Mouse (Mus musculus) heart, postnatal 36 days (tissue): Measurements from ENCODE around the gene Atp8b4. TPM values are rescaled to one million over a fixed set of nuclear protein-coding genes. Genes with fewer than 3 reads are reported as not detected.
A peak's percentile ranks its signal among the peaks of the same experiment; 100 is the strongest.

Experiments
- DNase-seq, 2 experiments: peaks; one replicate each; pipeline ENCODE4 v3.0.0; 2021 to 2022
- intact Hi-C: fragments of 180-260 bp; cut with DNase I; formaldehyde crosslinking; loops from one replicate; pipeline ENCODE4 v1.15.1; 2025
- total RNA-seq, 2 experiments: library from RNA; stranded (reverse); gene quantifications; 2 replicates each; pipeline ENCODE4 v1.2.3; 2021

Atp8b4 gene
- total RNA-seq, 2 experiments from 2014 or later = 0.42 to 0.79 TPM

DNA sequence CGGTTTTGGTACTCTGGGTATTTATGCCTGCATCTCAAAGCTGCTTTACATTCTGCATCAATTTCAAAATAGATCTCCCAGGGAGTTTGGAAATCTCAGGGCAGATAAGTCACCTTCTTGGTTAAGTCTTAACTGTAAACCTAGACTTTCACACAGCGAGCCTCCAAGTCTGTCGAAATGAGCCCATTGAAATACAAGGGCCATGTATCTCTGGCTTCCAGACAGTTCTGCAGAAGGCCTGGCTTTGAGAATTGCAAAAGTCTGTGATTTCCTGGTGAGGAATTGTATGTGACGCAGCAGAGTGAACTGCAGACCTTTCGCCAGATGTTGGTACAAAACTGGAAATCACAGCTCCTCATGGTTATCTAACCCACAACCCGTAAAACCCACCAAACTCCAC, 182.4 kb downstream of the Atp8b4 start:
- peak in 1 of 2 experiments; percentile 4 for DNase-seq
- intact Hi-C loops = no loop called here

DNA sequence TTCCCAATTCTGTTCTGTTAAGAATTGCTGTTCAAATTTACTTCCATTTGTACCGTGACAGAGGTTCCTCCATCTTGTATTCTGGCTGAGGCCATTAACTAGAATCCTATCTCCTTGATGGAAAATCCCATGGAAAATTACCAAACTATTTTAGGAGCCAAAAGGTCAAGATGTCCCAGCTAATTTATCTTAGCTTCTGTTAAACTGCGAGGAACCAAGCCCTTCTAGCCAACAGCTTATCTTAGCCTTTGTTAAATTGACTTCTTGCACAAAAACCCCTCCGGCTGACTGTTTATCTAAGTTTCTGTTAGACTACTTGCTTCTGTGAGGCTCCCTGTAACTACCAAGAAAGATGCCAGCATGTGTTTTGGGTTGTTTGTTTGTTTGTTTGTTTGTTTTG, 183.5 kb downstream of the Atp8b4 start:
- intact Hi-C loops = no loop called here
- DNase-seq = no peak

GRCm38 (mm10) chr2:126316346-126316745, 184.1 kb downstream of the Atp8b4 start:
- intact Hi-C loops = no loop called here
- DNase-seq = no peak

DNA sequence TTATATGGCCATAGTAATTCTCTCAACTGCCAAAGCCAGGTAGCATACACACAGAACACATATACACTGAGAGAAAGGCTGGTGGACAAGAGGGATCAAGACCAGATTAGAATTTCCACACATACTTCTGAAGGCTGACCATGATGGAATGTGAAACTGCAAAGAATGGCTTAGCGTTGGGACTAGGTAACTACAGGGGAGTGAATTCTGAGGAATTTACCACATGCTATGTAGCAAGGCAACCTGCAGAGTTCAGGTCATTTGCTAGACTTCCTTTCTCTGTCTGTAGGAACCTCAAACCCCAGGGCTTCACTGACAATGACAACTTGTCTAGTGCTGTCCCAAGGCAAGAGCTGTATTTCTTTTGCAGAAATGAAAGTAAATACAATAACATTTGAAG, 189.4 kb downstream of the Atp8b4 start:
- no peak for DNase-seq
- intact Hi-C loops = no loop called here

DNA sequence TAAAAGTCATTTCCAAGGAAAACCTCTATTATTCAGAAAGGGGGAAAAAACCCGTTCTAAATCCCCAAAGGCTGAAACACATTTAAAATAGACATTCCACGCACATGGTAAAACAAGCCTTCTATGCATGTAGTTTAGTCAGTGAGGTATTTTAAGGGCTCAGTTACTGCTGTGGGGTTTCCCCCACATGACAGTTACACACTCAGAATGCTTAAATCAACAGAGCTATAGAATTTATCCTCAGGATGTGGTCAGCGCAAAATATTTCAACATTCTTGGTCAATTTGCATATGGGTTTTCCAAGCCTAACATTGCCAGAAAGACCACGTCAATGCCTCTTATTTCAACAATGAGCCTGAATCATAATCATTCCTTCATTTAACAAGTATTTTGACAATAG, 190.5 kb downstream of the Atp8b4 start:
- intact Hi-C loops = no loop called here
- DNase-seq = no peak

- no peak for DNase-seq
- intact Hi-C loops = no loop called here
These were observed 195.9 kb downstream of the Atp8b4 start for GRCm38 (mm10) chr2:126304621-126305020.

GRCm38 (mm10) chr2:126303226-126303625, 197.2 kb downstream of the Atp8b4 start:
- intact Hi-C loops = no loop called here
- DNase-seq = peak in 1 of 2 experiments; percentile 17

GRCm38 (mm10) chr2:126302381-126302780, 198.1 kb downstream of the Atp8b4 start:
- no peak for DNase-seq
- intact Hi-C loops = no loop called here

GRCm38 (mm10) chr2:126290702-126291101, 209.8 kb downstream of the Atp8b4 start:
- intact Hi-C loops = no loop called here
- no peak for DNase-seq

DNA sequence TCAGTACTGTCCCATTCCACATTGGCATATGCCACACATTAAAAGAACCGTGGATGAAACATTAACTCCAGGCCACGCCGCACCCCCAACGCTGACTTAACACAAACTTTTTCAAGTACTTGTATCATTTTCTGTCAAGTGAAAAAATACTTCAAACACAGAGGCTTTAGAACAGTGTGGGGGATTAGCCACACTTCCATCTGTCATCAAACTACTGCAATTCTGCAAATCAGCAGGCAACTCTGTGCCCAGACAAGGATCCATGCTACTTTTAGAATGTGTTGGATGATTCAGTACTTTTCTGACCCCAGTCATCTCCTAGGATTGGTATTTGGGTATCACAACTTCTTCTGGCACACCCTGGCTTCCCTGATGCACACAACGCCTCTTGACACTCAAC, 212.5 kb downstream of the Atp8b4 start:
- intact Hi-C loops = no loop called here
- DNase-seq = no peak

DNA sequence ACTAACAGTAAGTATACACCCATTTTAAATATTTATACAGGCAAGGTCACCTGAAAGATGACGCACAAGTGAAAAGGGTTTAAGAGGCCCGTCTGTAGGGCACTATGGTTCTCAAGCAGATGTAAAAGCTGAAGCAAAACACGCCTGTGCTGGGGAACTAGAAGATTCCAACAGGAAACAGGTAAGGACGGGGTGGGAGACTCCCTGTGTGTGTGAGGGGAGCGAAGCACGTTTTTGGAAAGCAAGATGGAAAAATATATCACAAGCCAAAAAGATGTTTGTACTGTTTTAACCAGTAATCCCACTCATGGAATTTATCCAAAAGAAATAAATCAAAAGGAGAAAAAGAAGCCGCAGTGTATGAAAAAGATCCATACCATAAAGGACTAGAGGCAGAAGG, 214.1 kb downstream of the Atp8b4 start:
- intact Hi-C loops = no loop called here

GRCm38 (mm10) chr2:126284071-126284470, 216.4 kb downstream of the Atp8b4 start:
- no peak for DNase-seq
- intact Hi-C loops = no loop called here

More for the DNA sequence above, 214.1 kb downstream of the Atp8b4 start:
- DNase-seq = no peak

DNA sequence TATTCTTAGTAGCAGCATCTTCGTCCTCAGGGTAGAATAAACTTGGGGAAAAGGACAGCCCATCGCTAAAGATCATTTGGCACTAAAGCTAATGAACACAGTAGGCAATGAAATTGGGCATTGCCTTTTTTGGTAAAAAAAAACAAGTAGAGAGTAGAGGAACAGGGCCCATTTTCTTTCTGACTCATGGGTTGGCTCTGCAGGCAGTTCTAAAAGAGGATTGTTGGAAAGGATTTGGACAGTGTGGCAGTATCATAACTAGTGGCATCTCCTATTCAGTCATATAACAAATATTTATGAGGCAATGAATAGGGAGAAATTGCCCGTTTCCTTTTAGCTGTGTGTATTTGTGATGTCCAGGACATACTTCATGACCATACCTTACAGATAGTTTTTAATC, 217.4 kb downstream of the Atp8b4 start:
- intact Hi-C loops = no loop called here
- no peak for DNase-seq

GRCm38 (mm10) chr2:126275511-126275910, 225.0 kb downstream of the Atp8b4 start:
- no peak for DNase-seq
- intact Hi-C loops = no loop called here

GRCm38 (mm10) chr2:126274826-126275405, 225.6 kb downstream of the Atp8b4 start:
- intact Hi-C loops = no loop called here

GRCm38 (mm10) chr2:126274311-126274710, 226.2 kb downstream of the Atp8b4 start:
- DNase-seq = no peak
- intact Hi-C loops = no loop called here

More at GRCm38 (mm10) chr2:126274826-126275405, 225.6 kb downstream of the Atp8b4 start:
- DNase-seq = no peak

Other genes with a start within 250 kb of the Atp8b4 start
- gene Slc27a2, start 51.7 kb upstream of the Atp8b4 start, total RNA-seq = under 1 TPM in 1 of 2 experiments, not detected in 1; 0.80 TPM
- gene Hdc, start 118.6 kb upstream of the Atp8b4 start, total RNA-seq = 1 to 10 TPM in 1 of 2 experiments, under 1 TPM in 1; 0.95 to 1.2 TPM
- 10 to 100 TPM; 12.1 to 13.6 TPM for gene Gabpb1, start 175.7 kb upstream of the Atp8b4 start, total RNA-seq
- gene Usp8, start 206.7 kb upstream of the Atp8b4 start, total RNA-seq = 10 to 100 TPM; 28.8 to 29.1 TPM